Mouse (Mus musculus) small intestine, adult 2 months (tissue): ENCODE results near the gene Cep128.

Source experiments
- CTCF ChIP-seq: fragments of 200-500 bp; IDR thresholded peaks from 2 replicates; pipeline ENCODE4 v1.5.1; 2012; ENCODE audit warnings: low read depth, mild to moderate bottlenecking, control low read depth, inconsistent platforms, low read length, moderate library complexity, mixed read lengths; ENCODE audit not compliant: insufficient replicate concordance, insufficient read length; ENCODE audit errors: extremely low read depth
- POLR2A ChIP-seq: fragments of 200-500 bp; IDR thresholded peaks from 2 replicates; pipeline ENCODE4 v1.6.1; 2012; ENCODE audit warnings: low read depth, mild to moderate bottlenecking, control low read depth, inconsistent platforms, low read length, moderate library complexity

GRCm38 (mm10) chr12:91427129-91427528, 42.9 kb upstream of the Cep128 start:
- TF ChIP-seq POLR2A = no peak
- no peak for TF ChIP-seq CTCF
